Mouse (Mus musculus) v-Abl transformed pro-B cells (cell line): ENCODE data around the gene Smtnl1.

Experiments
- in situ Hi-C, 2 experiments: fragments of 400-800 bp; cut with MboI; formaldehyde crosslinking; loops; one replicate each; pipeline ENCODE4 v1.15.1; 2025; ENCODE audit not compliant: unreplicated experiment in 2 of 2

The Smtnl1 gene

DNA sequence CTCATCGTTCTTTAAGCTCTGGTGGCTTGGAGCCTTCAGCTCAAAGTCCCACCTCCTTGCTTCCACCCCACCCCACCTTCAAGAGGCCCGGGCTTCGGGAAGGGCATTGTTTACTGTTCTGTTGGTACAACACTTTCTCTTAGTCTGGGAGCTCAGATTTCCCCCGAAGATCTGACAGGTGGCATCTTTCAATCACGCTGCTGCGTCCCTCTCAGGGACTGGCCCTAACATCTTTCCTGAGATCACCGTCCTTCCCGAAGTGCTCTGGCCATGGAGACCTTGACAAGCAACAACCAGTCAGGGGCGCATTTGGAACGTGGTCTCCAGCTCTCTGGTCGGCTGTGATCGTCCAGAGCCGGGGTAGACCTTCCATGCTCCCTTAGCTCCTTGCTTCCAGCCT, at the start of gene Smtnl1:
Gene Smtnl1, minus strand, starts transcription at position 101 of the 400 bp plus-strand sequence.
- in situ Hi-C loops = loop anchor here in 1 of 2 experiments (10.0 kb wide), 1 partner anchor 148 kb away; the partner anchor contains the start of genes Gm28635, Med19, Selenoh and Tmx2

DNA sequence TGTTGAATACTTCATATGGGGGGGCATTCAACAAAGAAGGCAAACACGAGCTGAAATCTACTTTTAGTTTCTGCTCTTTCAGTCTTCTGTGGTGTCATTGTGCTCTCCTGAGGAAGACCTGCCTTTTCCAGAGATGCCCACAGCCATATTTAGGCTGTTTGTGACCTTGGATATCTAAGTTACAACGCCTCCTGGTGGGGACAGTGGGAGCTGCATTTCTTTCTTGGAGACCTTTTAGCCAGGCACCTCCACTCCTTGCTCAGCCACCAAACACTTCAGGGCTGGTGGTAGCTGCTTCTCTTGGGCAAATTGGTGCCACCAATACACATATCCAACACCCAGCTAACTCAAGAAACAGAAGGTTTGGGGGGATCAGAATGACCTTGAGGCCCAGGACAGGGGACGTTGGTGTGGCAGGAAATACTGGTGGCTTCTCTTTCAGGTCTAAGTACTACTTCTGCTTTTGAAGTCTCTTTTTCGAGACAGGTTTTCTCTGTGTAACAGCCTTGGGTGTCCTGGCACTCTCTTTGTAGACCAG, 48.2 kb upstream of the Smtnl1 start:
- in situ Hi-C loops = loop anchor here in 1 of 2 experiments (25.0 kb wide), 1 partner anchor 692 kb away; no protein-coding TSS in a partner anchor

DNA sequence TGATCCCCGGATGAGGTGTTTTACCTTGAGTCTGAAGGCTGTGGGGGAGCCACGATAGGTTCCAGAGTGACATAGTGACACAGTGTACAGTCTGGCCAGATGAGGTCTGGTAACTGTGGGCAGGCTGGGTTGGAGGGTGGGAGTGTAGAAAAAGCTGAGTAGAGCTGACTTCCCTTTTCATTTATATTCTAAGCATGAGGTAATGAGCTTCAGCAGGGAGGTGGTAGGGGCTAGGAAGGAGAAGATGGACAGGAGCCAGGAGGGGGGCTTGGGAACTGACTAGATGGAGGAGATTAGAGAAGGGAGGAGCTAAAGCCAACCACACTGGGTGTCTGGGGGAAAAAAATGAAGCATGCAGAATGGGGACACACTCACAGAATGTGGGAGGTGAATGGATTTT, 46.5 kb upstream of the Smtnl1 start:
- in situ Hi-C loops = loop anchor here in 1 of 2 experiments (5.0 to 25.0 kb wide), 3 partner anchors 37 to 693 kb away; no protein-coding TSS in a partner anchor

DNA sequence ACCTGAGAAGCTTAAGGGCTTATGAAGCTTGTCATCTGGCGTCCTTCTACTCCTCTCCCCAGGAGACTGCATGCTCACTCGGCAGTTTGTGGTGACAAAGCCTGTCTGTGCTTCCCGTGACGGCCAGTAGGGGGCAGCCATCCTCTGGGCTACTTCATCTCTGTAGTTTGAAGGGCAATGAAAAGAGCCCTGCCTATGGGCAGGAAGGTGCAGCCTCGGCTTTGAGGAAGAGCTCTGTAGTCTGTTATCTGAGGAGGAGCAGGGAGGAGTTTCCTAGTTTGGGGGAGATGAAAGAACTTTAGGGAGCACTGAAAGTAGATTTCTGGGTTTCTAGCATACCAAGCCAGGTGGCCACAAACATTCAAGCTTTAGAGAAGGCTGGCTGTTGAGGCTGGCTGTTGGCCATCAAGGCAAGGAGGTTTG, 46.1 kb upstream of the Smtnl1 start:
- in situ Hi-C loops = loop anchor here in 1 of 2 experiments (5.0 to 25.0 kb wide), 3 partner anchors 36 to 694 kb away; no protein-coding TSS in a partner anchor

DNA sequence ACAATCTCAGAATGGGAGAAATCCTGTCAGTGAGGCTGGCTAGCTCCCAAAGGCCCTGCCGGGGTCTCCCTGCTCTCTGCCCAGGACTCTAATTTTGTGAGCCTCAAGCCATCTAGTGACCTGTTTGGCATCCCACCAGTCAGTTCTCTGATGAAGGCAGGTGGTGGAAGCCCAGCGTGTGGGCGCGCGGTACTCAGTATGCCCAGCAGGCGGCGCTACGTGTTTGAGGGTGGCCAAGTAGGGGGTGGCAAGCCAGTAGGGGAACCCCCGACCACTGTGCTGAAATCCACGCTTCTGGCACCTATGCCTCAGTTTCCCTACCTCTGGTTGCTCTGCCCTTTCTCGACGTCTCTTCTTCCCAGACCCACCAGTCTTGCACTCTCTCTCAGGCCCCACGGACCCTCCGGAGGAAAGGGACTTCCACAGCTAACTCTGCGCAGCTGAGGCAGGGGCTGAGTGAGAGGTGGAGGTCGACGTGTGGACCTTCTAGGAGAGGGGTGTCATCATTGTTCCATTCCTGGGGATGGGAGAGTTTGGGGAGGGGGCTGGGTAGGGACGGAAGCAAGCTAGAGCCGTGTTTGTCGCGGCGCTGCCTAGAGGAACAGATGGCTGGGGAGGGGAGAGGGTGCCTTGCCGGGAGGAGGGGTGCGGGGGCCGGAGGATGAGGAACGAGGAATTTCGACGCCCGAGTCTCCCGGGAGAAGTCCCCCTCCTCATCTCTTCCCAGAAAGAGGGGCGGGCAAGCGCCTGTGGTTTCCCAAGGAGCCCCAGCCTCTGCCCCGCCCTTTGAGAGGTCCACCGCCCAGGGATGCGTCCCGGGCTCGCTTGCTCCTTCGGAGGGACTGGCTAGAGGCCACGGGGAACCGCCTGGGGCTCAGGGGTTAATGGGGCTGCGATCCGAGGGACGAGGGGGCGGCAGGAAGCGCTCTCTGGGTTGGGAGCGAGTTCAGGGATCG, 43.4 kb upstream of the Smtnl1 start:
- in situ Hi-C loops = loop anchor here in 1 of 2 experiments (5.0 to 25.0 kb wide), 3 partner anchors 34 to 696 kb away; no protein-coding TSS in a partner anchor

DNA sequence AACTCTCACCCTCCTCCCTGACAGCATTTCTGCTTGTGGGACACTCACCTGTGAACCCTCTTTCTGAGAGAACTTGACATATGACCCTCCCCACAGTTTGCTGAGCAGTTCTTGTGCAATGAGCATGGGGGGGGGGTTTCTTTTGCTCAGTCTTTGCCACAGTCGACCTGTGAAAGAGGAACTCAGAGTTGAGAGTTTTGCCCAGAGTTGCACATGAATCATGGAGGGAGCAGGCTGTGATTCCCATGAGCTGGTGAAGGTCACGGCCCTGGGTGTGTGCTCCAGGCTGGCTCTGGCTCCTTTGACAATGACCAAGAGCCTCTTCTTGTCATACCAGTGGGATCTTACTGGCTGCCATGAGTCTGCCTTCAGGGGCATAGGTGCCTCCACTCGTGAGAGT, 39.8 kb upstream of the Smtnl1 start:
- in situ Hi-C loops = loop anchor here in 1 of 2 experiments (10.0 to 25.0 kb wide), 2 partner anchors 383 to 700 kb away; no protein-coding TSS in a partner anchor

DNA sequence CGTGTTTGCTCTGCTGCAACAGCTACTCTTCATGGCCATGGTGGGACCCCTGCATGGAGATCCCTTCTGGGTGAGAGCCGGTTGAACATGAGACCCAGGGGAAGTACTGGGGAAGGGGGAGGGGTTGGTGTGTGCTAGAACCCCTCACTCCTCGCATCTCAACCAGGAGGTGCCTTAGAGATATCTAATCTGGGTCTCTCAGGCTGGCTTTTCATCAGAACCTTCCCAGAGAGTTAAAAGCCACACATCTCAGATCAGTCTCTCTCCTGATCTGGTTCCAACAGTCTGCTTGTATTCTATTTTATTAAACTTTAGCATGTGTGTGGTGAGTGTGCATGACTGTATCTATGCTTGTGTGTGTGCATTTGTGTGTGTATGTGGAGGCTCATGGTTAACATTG, 39.0 kb upstream of the Smtnl1 start:
- in situ Hi-C loops = loop anchor here in 1 of 2 experiments (10.0 to 25.0 kb wide), 2 partner anchors 383 to 701 kb away; no protein-coding TSS in a partner anchor

DNA sequence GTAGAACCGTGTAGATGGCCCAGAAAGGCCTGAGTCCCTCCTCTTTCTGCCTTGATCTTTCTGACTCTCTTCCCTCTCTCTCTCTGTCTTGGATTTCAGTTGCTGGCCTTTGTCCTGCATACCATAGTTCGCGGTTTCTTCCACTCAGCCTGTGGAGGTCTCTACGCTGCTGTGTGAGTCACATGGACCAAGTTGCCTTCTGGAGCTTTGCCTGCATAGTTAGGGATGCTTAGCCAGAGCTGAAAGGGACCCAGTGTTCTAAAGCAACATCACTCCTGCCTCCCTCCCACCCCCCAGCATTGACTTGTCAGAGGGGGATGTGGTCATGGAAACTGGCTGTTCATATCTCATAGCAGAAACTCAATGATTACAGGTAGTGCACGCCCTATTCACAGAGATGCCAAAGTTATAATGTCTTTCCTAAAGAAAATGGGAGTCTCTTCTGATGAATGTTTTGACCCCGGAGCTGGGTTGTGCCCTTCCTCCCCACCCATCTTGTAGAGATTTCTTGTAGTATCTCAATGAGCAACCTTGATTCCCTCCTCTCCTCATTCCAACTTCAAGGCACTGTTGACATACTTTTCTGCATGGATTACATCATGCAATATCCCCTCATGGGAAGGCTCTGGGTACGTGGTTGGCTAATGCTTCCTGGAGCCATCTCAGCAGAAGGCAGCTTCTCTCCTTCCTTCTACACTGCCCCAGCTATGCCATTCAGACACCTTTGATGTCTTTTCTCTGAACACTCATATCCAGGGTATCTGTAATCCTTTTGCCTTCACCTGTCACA, 37.7 kb upstream of the Smtnl1 start:
- in situ Hi-C loops = loop anchor here (5.0 to 25.0 kb wide), 4 partner anchors 32 to 702 kb away; no protein-coding TSS in a partner anchor

DNA sequence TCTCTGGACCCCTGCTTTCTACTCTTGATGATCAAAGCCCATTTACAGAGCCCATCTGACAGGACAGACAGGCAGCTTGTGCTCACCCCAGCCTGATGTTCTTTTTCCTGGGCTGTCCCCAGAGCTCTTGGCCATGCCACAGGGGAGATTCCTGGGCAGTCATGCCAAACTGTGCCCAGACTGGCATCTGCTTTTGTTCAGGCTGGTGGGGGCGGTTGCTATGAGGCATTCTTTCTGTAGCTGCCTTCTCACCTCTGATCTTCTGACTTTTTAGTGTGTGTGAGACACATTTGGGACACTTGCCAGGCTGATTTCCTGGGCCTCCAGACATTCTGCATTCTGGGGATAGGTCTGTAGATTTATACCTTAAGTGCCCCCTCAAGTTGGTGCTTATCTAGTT, 36.1 kb upstream of the Smtnl1 start:
- in situ Hi-C loops = loop anchor here (5.0 to 25.0 kb wide), 3 partner anchors 34 to 704 kb away; no protein-coding TSS in a partner anchor

DNA sequence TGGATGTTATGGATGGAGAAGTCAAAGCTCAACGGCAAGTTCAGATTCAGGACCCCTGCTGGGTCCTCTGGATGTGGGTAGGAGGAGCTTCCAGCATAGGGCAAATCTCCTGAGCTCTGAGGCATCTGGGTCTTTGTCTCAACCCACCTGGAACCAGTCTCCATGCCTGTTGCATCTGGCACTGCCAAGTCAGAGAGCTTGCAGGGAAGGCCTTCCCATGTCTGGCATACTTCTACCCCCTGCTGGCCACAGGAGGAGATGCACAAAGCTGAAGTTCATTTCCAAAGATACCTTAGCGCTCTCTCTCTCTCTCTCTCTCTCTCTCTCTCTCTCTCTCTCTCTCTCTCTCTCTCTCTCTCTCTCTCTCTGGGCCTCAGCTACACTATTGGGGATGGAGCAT, 33.3 kb upstream of the Smtnl1 start:
- in situ Hi-C loops = loop anchor here (5.0 to 25.0 kb wide), 3 partner anchors 37 to 707 kb away; no protein-coding TSS in a partner anchor

DNA sequence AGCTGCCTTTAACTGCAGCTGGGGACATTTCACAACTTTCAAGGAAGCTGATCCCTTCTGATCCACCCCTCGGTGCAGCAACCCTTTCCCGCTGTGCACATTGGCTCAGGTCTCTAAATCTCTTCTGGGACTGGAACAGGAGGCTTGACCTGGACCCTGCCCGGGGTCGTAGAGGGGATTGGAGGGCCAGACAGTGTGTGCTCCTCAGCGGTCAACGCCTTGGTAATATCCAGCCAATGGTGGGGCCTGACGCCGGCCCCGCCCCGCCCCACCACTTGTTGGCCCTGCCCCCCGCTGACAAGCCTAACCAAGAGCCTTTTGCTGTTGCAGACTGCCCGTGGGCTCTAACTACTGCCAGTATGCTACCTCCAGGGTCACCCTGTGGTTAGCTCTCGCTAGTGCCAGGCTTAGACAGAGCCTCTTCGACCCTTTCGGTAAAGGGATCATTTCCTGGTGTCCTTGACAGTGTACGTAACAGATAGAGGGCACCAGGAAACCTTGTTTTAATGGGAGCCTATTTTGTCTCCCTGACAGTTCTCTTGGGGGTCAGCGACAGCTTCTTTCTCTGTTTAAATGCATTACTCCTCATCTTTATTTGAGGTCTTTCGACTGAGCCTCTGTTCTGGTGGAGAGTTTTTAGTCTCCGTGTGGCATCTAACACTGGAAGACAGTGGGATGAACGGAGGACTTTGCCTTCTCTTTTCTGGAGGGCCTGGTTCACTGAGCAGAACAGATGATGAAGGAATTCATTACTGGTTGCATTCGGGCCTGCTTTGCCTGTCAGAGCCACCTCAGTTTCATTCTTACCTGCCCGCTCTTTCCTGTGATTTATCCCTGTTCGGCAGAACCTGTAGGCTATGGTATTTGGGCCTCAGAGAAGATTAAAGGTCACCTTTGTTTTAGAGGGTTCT, 28.9 kb upstream of the Smtnl1 start:
- in situ Hi-C loops = loop anchor here in 1 of 2 experiments (25.0 kb wide), 1 partner anchor 711 kb away; no protein-coding TSS in a partner anchor

DNA sequence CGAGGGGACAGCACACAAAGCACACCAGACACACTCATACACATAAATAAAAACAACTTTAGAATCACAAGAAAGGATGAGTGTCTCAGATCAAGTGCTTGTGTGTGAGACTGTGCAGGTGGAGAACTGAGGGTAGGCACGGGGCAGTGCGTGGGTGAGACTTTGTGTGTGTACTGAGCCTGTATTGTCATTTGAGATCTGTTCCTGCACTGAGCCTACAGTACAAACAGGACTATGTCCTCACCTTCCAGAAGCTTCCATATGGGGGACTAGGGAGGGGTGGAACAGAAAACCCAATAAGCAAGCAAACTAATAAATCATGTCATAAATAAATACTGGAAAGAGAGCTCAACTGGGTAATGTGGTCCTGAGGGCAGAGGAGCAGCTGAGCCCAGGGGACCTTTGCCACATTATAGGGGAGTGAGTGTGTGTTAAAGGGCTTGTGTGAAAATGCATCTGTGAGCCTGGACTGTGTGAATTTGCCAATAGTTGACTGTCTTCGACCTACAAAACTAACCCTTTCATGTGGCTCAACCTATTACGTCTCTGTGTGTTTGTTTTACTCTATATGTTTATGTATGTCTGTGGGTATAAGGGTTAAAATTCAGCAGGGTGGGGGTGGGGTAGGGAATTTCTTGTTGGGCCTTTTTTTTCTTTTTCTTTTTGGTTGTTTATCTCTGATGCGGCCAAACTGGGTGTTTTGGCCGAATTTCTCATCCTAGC, 28.1 kb upstream of the Smtnl1 start:
- in situ Hi-C loops = loop anchor here in 1 of 2 experiments (25.0 kb wide), 1 partner anchor 712 kb away; no protein-coding TSS in a partner anchor

DNA sequence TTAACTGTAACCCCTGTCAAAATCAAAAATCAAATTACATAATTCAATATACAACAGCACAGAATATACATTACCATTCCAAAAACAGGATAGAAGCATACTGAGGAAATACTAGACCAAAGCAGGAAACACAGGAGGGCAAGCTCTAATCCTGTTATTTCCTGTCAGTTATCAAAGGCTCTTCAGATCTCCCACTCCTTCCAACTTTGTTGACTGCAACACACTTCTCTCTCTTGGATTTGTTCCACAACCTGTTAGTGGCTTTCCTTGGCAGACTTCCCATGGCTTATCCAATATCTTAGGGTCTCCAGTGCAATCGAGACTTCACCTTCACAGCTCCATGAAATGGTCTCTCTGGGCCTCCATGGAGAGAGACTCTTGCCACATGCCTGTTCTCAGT, 22.8 kb upstream of the Smtnl1 start:
- in situ Hi-C loops = no loop called here

DNA sequence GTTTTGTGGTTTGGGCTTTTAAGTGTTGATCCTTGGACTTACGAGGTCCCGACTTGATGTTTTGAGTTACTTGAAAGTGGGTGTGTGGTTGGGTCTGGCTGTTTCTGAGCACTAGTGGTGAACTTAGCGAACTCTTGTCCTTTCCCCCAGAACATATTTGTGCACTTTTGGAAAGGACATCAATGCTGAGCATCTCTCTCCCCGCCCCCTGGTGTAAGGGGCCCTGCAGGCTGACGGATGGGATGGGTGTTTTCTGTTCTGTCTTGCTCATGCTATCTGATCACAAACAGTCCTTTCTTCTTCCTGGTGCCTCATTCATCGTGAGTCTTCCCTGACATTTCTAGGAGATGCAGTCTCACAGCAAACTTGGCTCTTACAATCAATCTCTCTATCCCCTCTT, 21.2 kb upstream of the Smtnl1 start:
- in situ Hi-C loops = no loop called here

DNA sequence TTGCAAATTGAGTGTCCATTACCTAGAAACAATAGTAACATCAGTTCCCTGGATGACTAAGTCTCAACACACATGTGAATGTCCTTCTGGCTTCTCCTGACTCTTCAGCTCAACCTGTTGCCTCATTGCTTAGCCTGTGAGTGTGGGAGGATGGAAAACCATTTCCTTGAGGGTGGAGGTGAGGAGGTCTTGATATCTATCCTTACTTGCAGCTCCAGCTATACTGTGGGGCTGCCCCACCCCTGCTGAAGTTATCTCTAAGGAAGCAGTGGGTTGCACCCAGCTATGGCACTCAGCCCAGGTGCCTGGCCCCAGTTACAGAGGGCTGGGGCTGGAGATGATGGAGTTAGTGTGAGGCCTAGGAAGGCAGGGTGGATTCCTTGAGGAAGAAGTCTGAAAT, 19.5 kb upstream of the Smtnl1 start:
- in situ Hi-C loops = no loop called here

DNA sequence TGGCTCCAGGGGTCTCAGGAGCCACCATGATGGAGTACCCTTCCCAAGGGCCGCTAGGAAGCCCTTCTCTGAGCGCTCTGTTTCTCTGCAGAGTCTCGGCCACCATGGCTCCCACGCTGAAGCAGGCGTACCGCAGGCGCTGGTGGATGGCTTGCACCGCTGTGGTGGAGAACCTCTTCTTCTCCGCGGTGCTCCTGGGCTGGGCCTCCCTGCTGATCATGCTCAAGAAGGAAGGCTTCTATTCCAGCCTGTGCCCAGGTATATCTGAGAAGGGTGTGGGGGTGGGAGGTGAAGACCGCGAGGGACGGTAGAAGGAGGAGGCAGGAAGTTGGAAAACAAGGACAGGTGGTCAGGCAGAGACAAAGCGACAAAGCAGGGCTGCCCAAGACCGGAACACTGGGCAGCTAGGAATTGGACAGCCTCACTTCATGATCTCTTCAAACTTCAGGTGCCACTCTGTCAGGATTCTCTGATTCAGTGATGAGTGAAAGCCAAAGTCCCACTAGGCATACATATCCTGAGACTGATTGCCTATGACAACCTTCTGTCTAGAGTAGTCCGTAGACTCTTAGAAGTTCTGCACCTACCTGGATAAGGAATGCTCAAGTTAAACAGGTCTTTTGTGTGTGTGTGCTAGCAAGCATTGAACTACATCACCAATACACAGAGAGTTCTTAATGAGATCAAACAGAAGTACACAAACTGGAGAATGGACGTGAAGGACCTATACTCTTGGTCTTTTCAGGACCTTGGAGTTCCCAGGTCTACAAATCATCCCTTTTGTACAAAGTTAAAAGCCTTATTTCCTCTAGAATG, 18.5 kb upstream of the Smtnl1 start:
- in situ Hi-C loops = no loop called here

DNA sequence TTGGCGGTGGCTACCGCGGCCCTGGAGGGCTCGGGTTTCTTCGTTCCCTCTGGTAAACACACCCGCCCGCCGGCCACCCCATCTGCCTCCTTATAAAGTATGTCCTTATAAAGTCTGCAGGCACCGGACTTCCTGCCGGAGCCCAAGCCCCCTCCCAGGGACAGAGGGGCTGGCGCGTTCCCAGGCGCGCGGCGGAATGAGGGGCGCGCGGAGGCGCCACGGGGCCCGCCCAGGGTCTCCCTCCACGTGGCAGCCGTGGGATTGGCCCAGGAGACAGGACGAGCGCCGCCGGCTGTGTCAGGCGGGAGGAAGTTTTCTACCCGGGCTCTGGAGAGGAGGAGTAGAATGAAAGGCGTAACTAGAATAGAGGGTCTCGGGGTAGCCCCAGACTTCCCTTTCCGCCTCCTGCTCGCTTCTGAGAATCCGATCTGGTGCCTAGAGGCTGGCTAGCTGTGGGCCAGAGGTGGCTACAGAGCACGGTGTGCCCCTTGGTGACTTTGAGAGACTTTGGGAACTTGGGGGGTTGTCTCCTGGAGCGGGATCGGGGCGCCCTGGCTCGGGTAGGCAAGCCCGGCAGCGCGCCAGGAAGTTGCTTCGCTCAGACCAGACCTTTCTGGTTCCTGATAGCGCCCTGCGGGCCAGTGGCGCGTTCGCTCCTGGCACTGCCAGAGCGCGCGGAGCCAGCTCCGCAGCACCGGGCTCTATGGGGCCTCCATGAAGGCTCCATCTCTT, 17.7 kb upstream of the Smtnl1 start:
- in situ Hi-C loops = no loop called here
